Mouse (Mus musculus) hindbrain, embryonic 14.5 days (tissue): ENCODE data around the gene Tnni1. TPM values are rescaled to one million over a fixed set of nuclear protein-coding genes. Genes with fewer than 3 reads are reported as not detected.
A peak's percentile ranks its signal among the peaks of the same experiment; 100 is the strongest.

Experiments
- ATAC-seq: fragments of 200-750 bp; cut with Nextera tagmentation; 2 replicates; pipeline ENCODE4 v1.8.0; 2017; ENCODE audit warnings: moderate number of reproducible peaks, mild to moderate bottlenecking, moderate TSS enrichment, moderate library complexity; ENCODE audit not compliant: low FRiP score
- DNase-seq: peaks from one replicate; pipeline ENCODE4 v3.0.0-alpha.2; 2015; ENCODE audit warnings: low spot score
- H3K27ac ChIP-seq: fragments of 300-500 bp; sonication (generic); 2 replicates; pipeline ENCODE4 v1.5.1; 2014; ENCODE audit warnings: mild to moderate bottlenecking, moderate library complexity
- H3K27me3 ChIP-seq: fragments of 300-500 bp; sonication (generic); 2 replicates; pipeline ENCODE4 v1.6.1; 2014; ENCODE audit warnings: mild to moderate bottlenecking, low read length, mixed read lengths; ENCODE audit not compliant: control insufficient read depth, insufficient read depth
- H3K36me3 ChIP-seq: fragments of 300-500 bp; sonication (generic); replicated peaks from 2 replicates; pipeline ENCODE4 v1.6.1; 2014; ENCODE audit not compliant: control insufficient read depth, insufficient read depth
- H3K4me1 ChIP-seq: fragments of 300-500 bp; sonication (generic); replicated peaks from 2 replicates; pipeline ENCODE4 v1.6.1; 2014; ENCODE audit warnings: antibody characterized with exemption, low read length, mixed read lengths; ENCODE audit not compliant: control insufficient read depth, insufficient read depth
- H3K4me2 ChIP-seq: fragments of 300-500 bp; sonication (generic); replicated peaks from 2 replicates; pipeline ENCODE4 v1.6.1; 2014; ENCODE audit warnings: mild to moderate bottlenecking, moderate library complexity
- H3K4me3 ChIP-seq: fragments of 300-500 bp; sonication (generic); replicated peaks from 2 replicates; pipeline ENCODE4 v1.5.1; 2014; ENCODE audit warnings: mild to moderate bottlenecking, low read length
- H3K9ac ChIP-seq: fragments of 300-500 bp; sonication (generic); 2 replicates; pipeline ENCODE4 v1.6.1; 2014
- H3K9me3 ChIP-seq: fragments of 300-500 bp; sonication (generic); 2 replicates; pipeline ENCODE4 v1.6.1; 2016; ENCODE audit warnings: low read length; ENCODE audit not compliant: control insufficient read depth
- WGBS: fragments of 180-500 bp; shearing (Covaris S2); extraction: QIAGEN DNeasy Blood & Tissue Kit; methylation state at CpG from one replicate; pipeline ENCODE4 v1.1.7; 2014; 5-methylcytosine and 5-hydroxymethylcytosine counted together
- polyA plus RNA-seq: library from polyadenylated mRNA; unstranded; fragments of >200 nt; fragmentation: Nextera tagmentation; extraction: Ambion mirVana; gene quantifications from 2 replicates; pipeline ENCODE4 v1.2.1, GENCODE M21; 2014

Gene Tnni1
- 0.47 and 1.7 TPM in 2 replicates for polyA plus RNA-seq

DNA sequence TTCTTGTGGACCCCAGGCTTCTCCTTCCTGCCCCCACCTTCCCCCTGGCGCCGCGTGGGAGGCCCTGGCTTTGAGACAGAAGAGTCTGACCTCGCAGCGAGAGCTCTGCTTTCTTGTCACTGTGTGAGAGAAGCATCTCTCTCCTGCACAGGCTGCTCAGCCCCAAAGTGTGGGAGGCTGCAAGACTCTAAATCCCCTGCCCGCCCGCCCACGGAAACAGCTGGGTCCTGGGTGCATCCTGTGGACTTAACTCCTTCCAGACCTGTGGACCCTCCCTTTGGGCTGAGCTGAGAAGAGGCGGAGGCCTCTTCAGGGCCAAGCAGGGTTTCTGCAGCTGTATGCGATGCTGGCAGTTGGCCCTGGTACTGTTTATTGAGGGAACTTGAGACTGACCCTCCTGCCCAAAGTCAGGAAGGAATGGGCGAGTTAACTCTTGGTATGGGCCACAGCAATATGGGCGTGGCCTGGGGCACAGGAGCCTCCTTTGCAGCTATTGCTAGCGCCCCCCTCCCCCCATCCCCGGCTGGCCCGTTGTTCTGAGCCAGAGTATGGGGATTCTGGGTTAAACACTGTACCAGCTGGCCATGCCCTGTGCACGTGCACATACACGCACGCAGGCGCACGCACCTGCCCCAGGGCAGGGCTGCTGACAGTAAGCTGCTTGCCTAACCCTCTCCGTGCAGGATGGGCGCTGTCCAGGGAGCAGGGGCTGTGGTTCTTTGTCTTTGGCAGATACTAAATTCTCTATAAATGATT lies at the start of gene Tnni1:
Gene Tnni1, plus strand, starts transcription at position 655 of the 756 bp plus-strand sequence.
- Histone ChIP-seq H3K4me3 (no peak within 1 kb of the TSS), H3K36me3 (no peaks in the 10 kb centered on the region), H3K9ac (no peak within 1 kb of the TSS), H3K4me1 (no peaks in the 10 kb centered on the region; the same call in none of the 2 replicates), H3K27me3 (no peaks in the 10 kb centered on the region), H3K9me3 (no peaks in the 10 kb centered on the region), H3K27ac (no peak within 1 kb of the TSS), H3K4me2 (no peak within 1 kb of the TSS)
- DNase-seq (no peak), ATAC-seq (no peak)
- 32% methylated on average over 22 of the region's 22 CpGs for WGBS

DNA sequence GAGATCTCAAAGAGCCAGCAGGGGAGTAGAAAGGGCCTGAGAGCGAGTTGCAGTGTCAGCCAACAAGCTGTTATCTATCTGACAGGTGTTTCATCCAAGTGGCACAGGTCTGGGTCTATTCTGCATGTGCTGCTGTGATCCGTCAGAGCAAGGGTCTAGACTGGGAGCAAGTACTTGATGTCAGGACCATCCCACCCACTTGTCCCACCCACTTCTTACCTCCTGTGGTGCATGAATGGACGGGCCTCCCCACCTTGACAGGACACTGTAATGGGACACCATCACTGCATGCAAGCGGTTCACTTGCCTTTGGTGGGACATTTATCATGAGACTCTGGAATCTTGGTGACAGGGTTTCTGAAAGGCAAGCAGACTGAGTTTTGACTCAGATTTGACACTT lies 49.4 kb upstream of the Tnni1 start:
- H3K27me3 ChIP-seq = no peaks in the 10 kb centered on the region
- peak overlapping the region; percentile 96 for H3K4me2 ChIP-seq
- no peaks in the 10 kb centered on the region for H3K9me3 ChIP-seq
- H3K4me3 ChIP-seq = peak overlapping the region; percentile 44
- DNase-seq (no peak), ATAC-seq (no peak)
- 22% methylated on average over 4 of the region's 4 CpGs for WGBS
- H3K4me1 ChIP-seq = peaks cover 33% of the 10 kb centered on the region
- no peaks in the 10 kb centered on the region for H3K36me3 ChIP-seq
- no peak overlapping the region for H3K9ac ChIP-seq
- H3K27ac ChIP-seq = no peak overlapping the region

DNA sequence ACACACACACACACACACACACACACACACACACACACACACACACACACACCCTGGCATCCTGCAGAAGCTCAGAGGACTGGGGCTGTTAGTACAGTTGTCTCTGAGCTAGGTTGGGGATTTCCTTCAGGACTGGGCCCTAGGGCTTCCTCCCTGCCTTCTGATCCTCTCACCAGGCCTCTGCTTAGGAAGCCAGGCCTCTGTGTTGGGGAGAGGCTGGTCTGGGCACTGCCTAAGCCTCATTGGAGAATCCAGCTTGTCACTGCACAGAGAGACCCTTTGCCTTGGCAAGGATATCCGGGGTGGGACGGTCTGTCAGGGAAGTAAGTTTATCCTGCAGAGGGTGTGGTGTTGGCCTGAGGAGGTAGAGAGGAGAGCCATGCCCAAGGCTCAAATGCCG lies 48.9 kb upstream of the Tnni1 start:
- Histone ChIP-seq H3K36me3 (no peaks in the 10 kb centered on the region), H3K9ac (no peak overlapping the region), H3K4me1 (peaks cover 34% of the 10 kb centered on the region), H3K4me3 (no peak overlapping the region), H3K27me3 (no peaks in the 10 kb centered on the region), H3K9me3 (no peaks in the 10 kb centered on the region), H3K27ac (no peak overlapping the region), H3K4me2 (peak overlapping the region; percentile 96; the same call in 1 of the 2 replicates)
- ATAC-seq = no peak
- 56% methylated on average over 3 of the region's 3 CpGs for WGBS
- DNase-seq = no peak

DNA sequence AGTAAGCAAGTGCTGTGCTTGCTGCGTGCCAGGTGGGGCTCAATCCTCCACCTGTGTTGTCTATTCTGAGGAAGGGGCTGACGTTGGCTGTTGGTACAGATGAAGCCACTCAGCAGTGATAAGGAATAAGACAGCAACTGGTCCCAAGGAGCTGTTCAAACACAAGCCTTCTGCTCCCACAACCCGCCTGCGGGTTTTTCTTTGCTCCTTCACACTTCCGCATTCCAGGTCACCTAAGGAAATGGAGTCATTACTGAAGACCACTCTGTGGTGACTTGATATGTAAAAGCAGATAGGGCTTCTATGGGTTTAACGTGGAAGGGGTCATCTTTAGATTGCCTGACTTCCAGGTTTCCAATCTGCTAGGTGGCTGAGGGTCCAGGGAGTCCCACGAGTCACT lies 47.8 kb upstream of the Tnni1 start:
- no peak overlapping the region for H3K4me2 ChIP-seq
- H3K4me1 ChIP-seq = peaks cover 36% of the 10 kb centered on the region
- H3K9ac ChIP-seq = no peak overlapping the region
- H3K36me3 ChIP-seq = no peaks in the 10 kb centered on the region
- ATAC-seq (no peak), DNase-seq (no peak)
- H3K4me3 ChIP-seq = no peak overlapping the region
- H3K27me3 ChIP-seq = no peaks in the 10 kb centered on the region
- no peak overlapping the region for H3K27ac ChIP-seq
- 73% methylated on average over 7 of the region's 7 CpGs for WGBS
- H3K9me3 ChIP-seq = no peaks in the 10 kb centered on the region

DNA sequence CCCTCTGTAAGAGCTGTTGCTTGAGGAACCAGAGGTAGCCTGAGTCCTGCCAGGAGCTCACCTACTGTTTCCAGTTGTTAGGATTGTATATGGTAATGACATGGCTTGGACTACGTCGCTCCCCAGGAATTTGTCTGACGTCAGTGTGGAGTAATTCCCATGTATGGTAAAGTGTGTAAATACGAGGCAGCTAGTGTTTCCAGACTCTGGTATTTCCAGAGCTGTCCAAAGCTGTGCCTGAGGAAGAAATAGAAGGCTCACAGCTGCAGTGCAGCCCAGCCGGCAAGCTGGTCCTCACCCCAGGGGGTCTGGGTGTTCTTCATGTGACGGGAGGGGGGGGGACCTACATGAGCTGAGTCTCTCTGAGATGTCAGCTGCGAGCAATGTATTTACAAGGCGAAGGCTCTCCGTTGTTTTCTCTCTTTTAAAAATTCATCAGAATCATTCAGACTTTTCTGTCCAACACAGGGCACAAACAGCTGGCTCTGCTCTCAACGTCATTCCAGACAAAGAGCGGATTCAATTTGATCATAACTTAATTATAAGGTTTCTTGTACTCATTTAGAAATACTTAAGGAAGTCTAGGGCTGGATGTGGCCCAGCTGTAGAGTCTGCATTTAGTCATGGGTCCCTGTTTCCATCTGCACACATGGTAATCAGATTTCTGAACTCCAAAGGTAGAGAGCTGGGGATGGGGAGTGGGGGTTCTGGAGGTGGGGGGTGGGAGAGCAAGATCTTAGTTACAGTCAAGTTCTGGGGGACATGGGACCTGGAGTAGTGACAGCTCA lies 47.1 kb upstream of the Tnni1 start:
- ATAC-seq = no peak

DNA sequence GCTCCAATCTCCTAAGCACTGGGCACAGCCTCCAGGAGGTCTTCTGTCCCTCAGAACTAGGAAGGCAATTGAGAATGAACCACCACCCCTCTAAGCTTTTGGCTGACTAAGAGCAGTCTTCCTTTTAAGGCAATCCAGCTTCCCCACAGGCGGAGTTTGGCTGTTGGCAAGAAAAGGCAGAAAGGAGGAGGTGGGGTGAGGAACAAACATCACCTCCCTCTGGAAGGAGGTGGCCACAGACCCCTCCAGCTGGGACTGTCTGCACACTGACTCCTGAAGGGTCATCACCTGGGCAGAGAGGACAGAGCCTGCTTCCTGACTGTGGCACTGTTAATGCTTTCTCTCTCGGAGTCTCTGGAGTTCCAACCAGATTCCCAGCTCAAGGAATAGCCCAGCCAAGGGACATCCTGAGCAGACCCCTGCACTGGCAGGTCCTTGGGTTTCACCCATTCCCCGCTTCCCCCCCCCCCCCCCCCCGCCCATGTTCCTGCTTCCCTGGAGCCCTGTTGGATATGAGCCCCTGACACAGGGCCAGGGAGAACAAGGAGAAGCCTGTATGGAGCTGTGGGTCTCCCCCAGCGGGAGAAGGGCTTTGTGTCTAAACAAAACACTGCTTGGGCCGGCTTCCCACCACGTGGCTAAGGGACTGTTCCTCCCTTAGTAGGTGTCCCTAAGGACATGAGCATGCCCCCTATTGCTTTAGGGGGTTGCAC lies 44.9 kb upstream of the Tnni1 start:
- Histone ChIP-seq H3K9ac (no peak overlapping the region), H3K9me3 (no peaks in the 10 kb centered on the region), H3K27me3 (no peaks in the 10 kb centered on the region), H3K4me2 (no peak overlapping the region), H3K4me1 (peaks cover 34% of the 10 kb centered on the region), H3K27ac (no peak overlapping the region), H3K4me3 (no peak overlapping the region), H3K36me3 (no peaks in the 10 kb centered on the region)
- ATAC-seq = peak; percentile 71; the same call in 1 of the 2 replicates
- 29% methylated on average over 6 of the region's 7 CpGs for WGBS
- no peak for DNase-seq

More for the DNA sequence above, 47.1 kb upstream of the Tnni1 start:
- Histone ChIP-seq H3K4me3 (no peak overlapping the region), H3K4me1 (peaks cover 36% of the 10 kb centered on the region), H3K9me3 (no peaks in the 10 kb centered on the region), H3K27ac (no peak overlapping the region), H3K27me3 (no peaks in the 10 kb centered on the region), H3K9ac (no peak overlapping the region), H3K4me2 (no peak overlapping the region), H3K36me3 (no peaks in the 10 kb centered on the region)
- WGBS = 40% methylated on average over 11 of the region's 11 CpGs
- no peak for DNase-seq

DNA sequence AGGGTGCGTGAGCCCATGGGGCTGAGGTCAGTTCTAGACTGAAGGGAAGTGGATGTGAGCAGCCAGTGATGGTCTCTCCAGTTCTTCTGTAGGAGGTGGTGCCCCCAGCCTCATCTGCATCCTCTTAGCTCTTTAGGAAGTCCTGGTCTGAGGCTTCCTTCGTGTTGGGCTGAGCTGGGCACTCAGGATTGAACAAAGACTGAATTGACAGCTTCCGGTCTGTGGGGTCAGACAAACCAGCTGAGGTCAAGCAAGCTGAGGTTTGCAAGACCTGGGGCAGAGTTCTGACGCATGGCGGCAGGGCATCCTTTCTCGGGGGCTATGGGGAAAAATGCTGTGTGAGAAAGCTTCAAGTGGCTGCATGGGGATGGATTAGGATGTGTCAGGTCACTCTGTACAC lies 43.8 kb upstream of the Tnni1 start:
- WGBS = 33% methylated on average over 6 of the region's 6 CpGs
- Histone ChIP-seq H3K36me3 (no peaks in the 10 kb centered on the region), H3K4me3 (no peak overlapping the region), H3K9me3 (no peaks in the 10 kb centered on the region), H3K27ac (no peak overlapping the region), H3K9ac (no peak overlapping the region), H3K27me3 (no peaks in the 10 kb centered on the region), H3K4me1 (peaks cover 28% of the 10 kb centered on the region), H3K4me2 (no peak overlapping the region)
- no peak for ATAC-seq
- DNase-seq = no peak

DNA sequence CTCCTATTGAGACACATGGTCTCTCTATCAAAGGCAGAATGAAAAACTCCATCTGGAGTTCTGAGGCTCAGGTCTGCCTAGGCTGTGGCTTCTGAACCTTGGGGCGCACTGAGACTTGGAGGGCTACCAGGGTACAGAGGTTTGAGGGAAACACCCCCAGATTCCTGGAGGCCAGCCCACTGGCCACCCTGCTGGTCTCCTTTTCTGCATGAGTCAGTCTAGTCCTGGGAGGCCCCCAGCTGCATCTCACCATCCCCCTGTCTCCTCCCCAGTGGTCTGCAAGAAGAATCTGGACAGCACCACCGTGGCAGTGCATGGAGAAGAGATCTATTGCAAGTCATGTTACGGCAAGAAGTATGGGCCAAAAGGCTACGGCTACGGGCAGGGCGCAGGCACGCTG lies 34.2 kb upstream of the Tnni1 start:
- H3K27ac ChIP-seq = no peak overlapping the region
- H3K4me1 ChIP-seq = peaks cover 9% of the 10 kb centered on the region
- H3K9ac ChIP-seq = no peak overlapping the region
- H3K27me3 ChIP-seq = no peaks in the 10 kb centered on the region
- ATAC-seq (no peak), DNase-seq (no peak)
- H3K4me2 ChIP-seq = no peak overlapping the region
- no peak overlapping the region for H3K4me3 ChIP-seq
- WGBS = 85% methylated on average over 7 of the region's 7 CpGs
- no peaks in the 10 kb centered on the region for H3K9me3 ChIP-seq
- no peaks in the 10 kb centered on the region for H3K36me3 ChIP-seq

DNA sequence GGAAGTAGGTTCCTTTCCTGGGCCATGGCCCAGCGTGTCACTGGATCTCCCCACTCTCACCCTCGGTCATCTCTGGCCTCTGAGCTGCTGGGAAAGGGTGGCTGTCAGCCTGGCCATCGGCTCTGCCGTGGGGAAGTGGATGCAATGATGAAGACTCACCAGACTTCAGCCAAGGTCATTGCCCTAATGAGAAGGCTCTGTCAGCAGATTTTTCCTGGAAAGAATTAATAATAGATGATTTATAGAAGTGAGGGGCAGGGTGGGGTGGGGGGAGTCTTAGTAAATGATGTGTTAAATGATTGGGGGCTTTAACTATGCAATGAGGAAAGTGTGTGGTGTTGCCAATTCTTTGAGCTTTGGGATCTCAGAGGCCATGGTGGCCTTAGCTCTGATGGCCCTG lies 33.0 kb upstream of the Tnni1 start:
- no peak for DNase-seq
- H3K4me1 ChIP-seq = peaks cover 2% of the 10 kb centered on the region
- no peak overlapping the region for H3K4me2 ChIP-seq
- ATAC-seq = no peak
- no peaks in the 10 kb centered on the region for H3K9me3 ChIP-seq
- no peaks in the 10 kb centered on the region for H3K36me3 ChIP-seq
- no peak overlapping the region for H3K4me3 ChIP-seq
- WGBS = 82% methylated on average over 4 of the region's 4 CpGs
- H3K27me3 ChIP-seq = no peaks in the 10 kb centered on the region
- H3K27ac ChIP-seq = no peak overlapping the region
- no peak overlapping the region for H3K9ac ChIP-seq
